Mouse (Mus musculus) liver, postnatal 0 days (tissue): Measurements from ENCODE around the gene Fxr1. TPM values are rescaled to one million over a fixed set of nuclear protein-coding genes. Genes with fewer than 3 reads are reported as not detected.
"Not testable (repeated sequence)": the region's sequence is repeated elsewhere in the genome, so short reads cannot be mapped to it uniquely, and the experiment has no call there.

Experiments used
- ATAC-seq: fragments of 200-750 bp; cut with Nextera tagmentation; 2 replicates; pipeline ENCODE4 v1.8.0; 2017; ENCODE audit warnings: mild to moderate bottlenecking, moderate library complexity
- DNase-seq: peaks from one replicate; pipeline ENCODE4 v3.0.0-alpha.2; 2016
- H3K27ac ChIP-seq: fragments of 300-500 bp; sonication (generic); 2 replicates; pipeline ENCODE4 v1.5.1; 2014; ENCODE audit warnings: antibody characterized with exemption, moderate library complexity, mild to moderate bottlenecking, low read depth
- H3K27me3 ChIP-seq: fragments of 300-500 bp; sonication (generic); 2 replicates; pipeline ENCODE4 v1.6.1; 2014; ENCODE audit warnings: low read length, control low read depth, mixed read lengths; ENCODE audit not compliant: insufficient read depth
- H3K36me3 ChIP-seq: fragments of 300-500 bp; sonication (generic); replicated peaks from 2 replicates; pipeline ENCODE4 v1.6.1; 2014; ENCODE audit warnings: mild to moderate bottlenecking, control low read depth, low read length, moderate library complexity, mixed read lengths; ENCODE audit not compliant: insufficient read depth
- H3K4me1 ChIP-seq: fragments of 300-500 bp; sonication (generic); 2 replicates; pipeline ENCODE4 v1.6.1; 2014; ENCODE audit warnings: antibody characterized with exemption, mild to moderate bottlenecking, control low read depth; ENCODE audit not compliant: insufficient read depth
- H3K4me2 ChIP-seq: fragments of 300-500 bp; sonication (generic); 2 replicates; pipeline ENCODE4 v1.6.1; 2014; ENCODE audit warnings: low read depth, mild to moderate bottlenecking, low read length, moderate library complexity, mixed read lengths
- H3K4me3 ChIP-seq: fragments of 300-500 bp; sonication (generic); 2 replicates; pipeline ENCODE4 v1.5.1; 2014; ENCODE audit warnings: low read depth, low read length
- H3K9ac ChIP-seq: fragments of 300-500 bp; sonication (generic); replicated peaks from 2 replicates; pipeline ENCODE4 v1.6.1; 2014; ENCODE audit warnings: mild to moderate bottlenecking, moderate library complexity
- H3K9me3 ChIP-seq: fragments of 300-500 bp; sonication (generic); 2 replicates; pipeline ENCODE4 v1.6.1; 2016; ENCODE audit warnings: mild to moderate bottlenecking, control low read depth, low read length, mixed read lengths
- CTCF ChIP-seq: sonication (generic); IDR thresholded peaks from 2 replicates; pipeline ENCODE4 v1.5.1; 2016; ENCODE audit warnings: antibody characterized with exemption, low read depth
- EP300 ChIP-seq: IDR thresholded peaks from 2 replicates; pipeline ENCODE4 v1.6.1; 2016; ENCODE audit warnings: antibody characterized with exemption, low read depth, mild to moderate bottlenecking
- WGBS: fragments of 180-500 bp; shearing (Covaris S2); extraction: QIAGEN DNeasy Blood & Tissue Kit; methylation state at CpG from one replicate; pipeline ENCODE4 v1.1.7; 2014; ENCODE audit not compliant: insufficient replicate concordance; 5-methylcytosine and 5-hydroxymethylcytosine counted together
- polyA plus RNA-seq: library from polyadenylated mRNA; unstranded; fragments of >200 nt; fragmentation: Nextera tagmentation; extraction: Ambion mirVana; gene quantifications from 2 replicates; pipeline ENCODE4 v1.2.1, GENCODE M21; 2015

The Fxr1 gene
- polyA plus RNA-seq, 1 experiment from 2014 or later, result 20.7 TPM

- 75% methylated on average over 14 of the region's 14 CpGs for WGBS
- no peak overlapping the region for H3K4me3 ChIP-seq
- no peak overlapping the region for H3K27ac ChIP-seq
- no peaks in the 10 kb centered on the region for H3K4me1 ChIP-seq
- no peaks in the 10 kb centered on the region for H3K36me3 ChIP-seq
- no peak overlapping the region for H3K4me2 ChIP-seq
- DNase-seq (no peak), ATAC-seq (no peak)
- TF ChIP-seq CTCF, result no peak
- no peak for TF ChIP-seq EP300
- no peaks in the 10 kb centered on the region for H3K9me3 ChIP-seq
- H3K27me3 ChIP-seq, result no peaks in the 10 kb centered on the region
- H3K9ac ChIP-seq, result no peak overlapping the region
Observed at GRCm38 (mm10) chr3:33993421-33994126, 26.2 kb upstream of the Fxr1 start.

- Histone ChIP-seq H3K4me2 (no peak overlapping the region), H3K9me3 (no peaks in the 10 kb centered on the region), H3K4me3 (no peak overlapping the region), H3K4me1 (no peaks in the 10 kb centered on the region), H3K36me3 (no peaks in the 10 kb centered on the region), H3K27ac (no peak overlapping the region), H3K27me3 (no peaks in the 10 kb centered on the region), H3K9ac (no peak overlapping the region)
- ATAC-seq (no peak), DNase-seq (no peak)
- WGBS, result 67% methylated on average over 3 of the region's 3 CpGs
- TF ChIP-seq EP300 (no peak), CTCF (no peak)
Observed at GRCm38 (mm10) chr3:33994127-33994488, 25.6 kb upstream of the Fxr1 start.

- not testable (repeated sequence) for H3K36me3 ChIP-seq, H3K9ac ChIP-seq, H3K4me3 ChIP-seq, H3K4me2 ChIP-seq, H3K27me3 ChIP-seq, DNase-seq, H3K4me1 ChIP-seq, H3K27ac ChIP-seq, ATAC-seq, H3K9me3 ChIP-seq
Observed at GRCm38 (mm10) chr3:34001691-34002090, 18.1 kb upstream of the Fxr1 start.

GRCm38 (mm10) chr3:34003860-34004259 lies 15.9 kb upstream of the Fxr1 start:
- no peak overlapping the region for H3K27ac ChIP-seq
- no peak overlapping the region for H3K9ac ChIP-seq
- no peak overlapping the region for H3K4me3 ChIP-seq
- ATAC-seq (no peak), DNase-seq (no peak)
- no peaks in the 10 kb centered on the region for H3K27me3 ChIP-seq
- TF ChIP-seq EP300 (no peak), CTCF (no peak)
- 51% methylated on average over 3 of the region's 3 CpGs for WGBS
- no peaks in the 10 kb centered on the region for H3K4me1 ChIP-seq
- no peak overlapping the region for H3K4me2 ChIP-seq
- H3K9me3 ChIP-seq, result no peaks in the 10 kb centered on the region
- H3K36me3 ChIP-seq, result no peaks in the 10 kb centered on the region

- Histone ChIP-seq H3K36me3 (no peaks in the 10 kb centered on the region), H3K4me1 (no peaks in the 10 kb centered on the region), H3K27ac (no peak overlapping the region), H3K27me3 (no peaks in the 10 kb centered on the region), H3K4me2 (no peak overlapping the region), H3K4me3 (no peak overlapping the region), H3K9me3 (no peaks in the 10 kb centered on the region), H3K9ac (no peak overlapping the region)
- DNase-seq (no peak), ATAC-seq (no peak)
- WGBS, result 60% methylated on average over 2 of the region's 2 CpGs
- TF ChIP-seq EP300, result no peak
- TF ChIP-seq CTCF, result no peak
Observed at GRCm38 (mm10) chr3:34006301-34006700, 13.4 kb upstream of the Fxr1 start.

- Histone ChIP-seq H3K9ac (no peak overlapping the region), H3K4me1 (no peaks in the 10 kb centered on the region), H3K27ac (no peak overlapping the region), H3K9me3 (no peaks in the 10 kb centered on the region), H3K36me3 (no peaks in the 10 kb centered on the region), H3K4me2 (no peak overlapping the region), H3K4me3 (no peak overlapping the region), H3K27me3 (no peaks in the 10 kb centered on the region)
- TF ChIP-seq CTCF, result no peak
- TF ChIP-seq EP300, result no peak
- no peak for DNase-seq
- WGBS, result 57% methylated on average over 3 of the region's 3 CpGs
- ATAC-seq, result no peak
Observed at GRCm38 (mm10) chr3:34006824-34007223, 12.9 kb upstream of the Fxr1 start.

GRCm38 (mm10) chr3:34007611-34008010 lies 12.1 kb upstream of the Fxr1 start:
- no peak overlapping the region for H3K9ac ChIP-seq
- no peaks in the 10 kb centered on the region for H3K4me1 ChIP-seq
- no peak overlapping the region for H3K27ac ChIP-seq
- H3K4me3 ChIP-seq, result no peak overlapping the region
- WGBS, result 71% methylated on average over 4 of the region's 4 CpGs
- H3K27me3 ChIP-seq, result no peaks in the 10 kb centered on the region
- TF ChIP-seq CTCF, result no peak
- TF ChIP-seq EP300, result no peak
- H3K4me2 ChIP-seq, result no peak overlapping the region
- H3K36me3 ChIP-seq, result no peaks in the 10 kb centered on the region
- no peaks in the 10 kb centered on the region for H3K9me3 ChIP-seq
- no peak for ATAC-seq
- DNase-seq, result no peak
